Mouse (Mus musculus) embryonic stem cell, embryonic (primary cell): ENCODE results near the gene Exoc3.

Source experiments
- CTCF ChIA-PET, 4 experiments: fragments of 300-600 bp in 2 of 4; fragments of 350-600 bp in 2 of 4; sonication (Branson Sonifier 250); formaldehyde crosslinking; loops; one replicate each; lab custom pipeline; 2022; ENCODE audit warnings: inconsistent platforms in 2 of 4; lab: Charles Lee
- POLR2A ChIA-PET, 4 experiments: fragments of 300-600 bp in 2 of 4; fragments of 350-600 bp in 2 of 4; sonication (Branson Sonifier 250); formaldehyde crosslinking; loops; one replicate each; lab custom pipeline; 2022; ENCODE audit warnings: antibody characterized with exemption in 4 of 4, inconsistent platforms in 1 of 4; lab: Charles Lee

Gene Exoc3

DNA sequence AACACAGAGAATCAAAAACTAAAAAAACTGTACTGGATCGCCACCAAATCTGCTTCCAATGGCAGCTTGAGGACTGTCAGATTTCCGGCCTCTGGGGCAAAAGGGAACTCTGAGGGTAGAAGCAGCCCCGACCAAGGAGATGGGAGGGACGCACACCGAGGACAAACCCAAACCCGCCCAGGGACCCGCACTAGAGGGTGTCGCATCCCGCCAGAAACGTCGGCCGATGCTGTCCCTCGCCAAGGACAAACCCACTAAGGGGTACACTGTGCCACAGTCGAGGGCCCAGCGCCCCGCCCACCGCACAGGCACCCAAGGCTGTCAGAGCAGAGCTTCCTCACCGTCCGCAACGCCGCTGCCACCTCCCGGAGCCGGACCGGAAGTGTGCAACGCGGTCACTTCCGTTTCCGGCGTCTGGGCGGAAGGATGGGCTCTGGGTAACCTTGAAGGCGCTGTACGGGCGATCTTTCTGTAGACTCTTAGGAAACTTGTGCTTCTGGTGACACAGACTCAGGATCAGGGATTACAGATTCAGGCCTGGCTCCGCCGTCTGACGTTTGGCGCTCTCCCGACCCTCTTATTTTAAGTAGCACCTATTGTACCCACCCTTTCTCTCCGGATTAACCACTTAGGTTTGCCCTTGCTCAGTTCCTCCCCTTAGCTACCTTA is at the start of gene Exoc3:
TSS of gene Exoc3 (minus strand) at position 416 of the 669 bp plus-strand sequence.
- ChIA-PET POLR2A (interaction anchor here in 3 of 4 experiments (0.6 to 2.5 kb wide), 28 partner anchors 9 to 1945 kb away, joined by 3 to 16 read pairs (median 4); partner anchors contain the start of genes Pdcd6 (in 3 of the 3), Tppp (in 2 of the 3), Ahrr (in 1 of the 3) and Brd9 (in 1 of the 3)), CTCF (interaction anchor here in 2 of 4 experiments (1.4 to 1.5 kb wide), 2 partner anchors 52 to 93 kb away, joined by 4 read pairs; no protein-coding TSS in a partner anchor)

GRCm38 (mm10) chr13:74246494-74246893 is 38.0 kb upstream of the Exoc3 start:
- ChIA-PET POLR2A (interaction anchor here in 1 of 4 experiments (1.7 to 3.6 kb wide), 2 partner anchors 11 to 14 kb away, joined by 5 to 11 read pairs; no protein-coding TSS in a partner anchor), CTCF (no interaction called here)

DNA sequence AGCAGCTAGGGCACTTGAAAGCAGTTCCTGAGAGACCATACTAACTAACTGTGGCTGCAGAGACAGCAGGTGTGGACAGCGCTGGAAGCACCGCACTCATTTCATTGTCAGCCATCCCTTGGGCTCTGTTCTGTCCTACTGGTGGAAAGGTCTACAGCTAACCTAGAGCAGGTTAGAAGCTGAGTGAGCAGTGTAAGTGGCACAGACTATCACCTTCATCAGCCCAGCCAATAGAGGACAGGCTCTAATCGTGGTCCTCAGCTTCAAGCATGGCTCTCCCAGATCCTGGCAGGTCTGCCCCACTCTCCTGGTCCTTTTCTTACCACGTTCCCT is 37.3 kb upstream of the Exoc3 start:
- POLR2A ChIA-PET: interaction anchor here in 1 of 4 experiments (0.9 to 3.6 kb wide), 5 partner anchors 9 to 37 kb away, joined by 3 to 11 read pairs (median 3); partner anchors contain the start of gene Exoc3
- CTCF ChIA-PET: interaction anchor here in 1 of 4 experiments (1.1 kb wide), 1 partner anchor 43 kb away, joined by 3 read pairs; no protein-coding TSS in a partner anchor

DNA sequence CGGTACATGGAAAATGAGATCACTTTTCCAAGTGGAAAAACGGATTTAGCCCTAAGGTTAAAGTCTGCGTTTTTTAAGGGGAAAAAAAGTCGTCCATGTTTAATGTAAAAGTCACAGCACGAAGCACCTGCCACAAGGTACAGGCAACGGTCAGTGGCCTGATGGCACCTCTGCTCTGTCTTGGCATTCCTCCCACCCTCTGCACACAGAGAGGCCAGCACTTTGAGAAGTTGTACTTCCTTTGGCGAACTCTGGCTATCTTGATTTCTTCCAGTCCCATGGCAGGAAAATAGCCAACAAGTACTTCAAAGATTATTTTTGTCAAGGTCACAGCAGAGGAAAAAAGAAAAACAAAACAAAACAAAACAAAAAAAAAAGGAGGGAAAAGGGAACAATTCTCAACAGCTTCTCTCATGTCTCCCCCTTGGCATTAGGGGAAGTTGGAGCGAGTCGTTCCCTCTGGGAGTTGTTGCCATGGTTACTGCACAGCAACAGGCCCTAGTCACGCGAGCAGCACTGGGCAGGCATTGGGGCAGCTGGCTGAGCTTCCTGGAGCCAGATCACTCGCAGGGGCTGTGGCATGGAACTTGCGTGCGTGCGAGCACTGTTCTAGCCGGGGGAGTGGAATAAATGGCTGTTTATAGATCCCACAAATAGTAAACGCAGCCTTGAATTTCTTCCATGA is 36.8 kb upstream of the Exoc3 start:
- ChIA-PET POLR2A (interaction anchor here in 3 of 4 experiments (0.6 to 3.6 kb wide), 7 partner anchors 9 to 47 kb away, joined by 3 to 11 read pairs (median 3); partner anchors contain the start of gene Exoc3 (in 1 of the 3)), CTCF (interaction anchor here in 2 of 4 experiments (0.5 to 1.1 kb wide), 2 partner anchors 15 to 43 kb away, joined by 3 read pairs; no protein-coding TSS in a partner anchor)

DNA sequence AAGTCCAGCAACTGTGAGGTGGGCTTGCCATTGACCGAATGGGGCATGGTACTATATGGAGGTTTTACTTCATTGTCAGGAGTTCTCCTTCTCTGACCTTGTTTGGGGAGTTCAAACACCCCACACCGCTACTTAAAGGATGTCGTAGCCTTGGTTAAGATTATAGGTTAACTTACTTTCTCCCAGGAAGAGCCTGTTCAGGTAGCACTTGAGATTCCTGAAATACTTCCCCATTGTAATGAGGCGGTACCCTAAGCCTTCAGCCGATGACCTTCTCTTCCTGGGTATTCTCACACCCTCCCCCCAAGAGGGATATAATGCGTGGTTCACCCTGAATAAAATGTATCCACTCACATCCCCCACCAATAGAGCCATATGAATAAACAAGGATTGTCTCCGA is 29.0 kb upstream of the Exoc3 start:
- ChIA-PET POLR2A (no interaction called here), CTCF (interaction anchor here in 1 of 4 experiments (1.0 to 1.5 kb wide), 2 partner anchors 22 to 65 kb away, joined by 3 to 4 read pairs; no protein-coding TSS in a partner anchor)

DNA sequence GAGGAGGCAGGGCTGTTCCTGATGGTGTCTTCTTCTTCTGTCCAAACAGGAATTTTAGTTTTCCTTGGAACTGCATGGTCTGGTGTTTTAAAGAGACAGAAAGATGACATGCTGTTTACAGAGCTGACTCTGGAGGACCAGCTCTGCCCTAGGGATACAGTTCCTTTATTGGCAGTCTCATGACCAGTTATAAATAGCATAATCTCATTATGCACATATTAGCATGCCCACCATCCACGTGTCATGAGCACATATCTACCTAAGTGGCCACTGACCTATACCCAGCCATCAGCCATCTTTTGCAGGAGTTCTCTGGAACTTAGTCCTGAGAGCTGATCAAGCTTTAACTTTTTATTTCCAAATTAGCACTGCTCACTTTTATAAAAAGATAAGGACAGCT is 12.1 kb upstream of the Exoc3 start:
- ChIA-PET POLR2A (interaction anchor here in 1 of 4 experiments (1.7 kb wide), 1 partner anchor 12 kb away, joined by 3 read pairs; the partner anchor contains the start of gene Exoc3), CTCF (no interaction called here)

GRCm38 (mm10) chr13:74218441-74218840 is 9.9 kb upstream of the Exoc3 start:
- ChIA-PET CTCF (no interaction called here), POLR2A (no interaction called here)

DNA sequence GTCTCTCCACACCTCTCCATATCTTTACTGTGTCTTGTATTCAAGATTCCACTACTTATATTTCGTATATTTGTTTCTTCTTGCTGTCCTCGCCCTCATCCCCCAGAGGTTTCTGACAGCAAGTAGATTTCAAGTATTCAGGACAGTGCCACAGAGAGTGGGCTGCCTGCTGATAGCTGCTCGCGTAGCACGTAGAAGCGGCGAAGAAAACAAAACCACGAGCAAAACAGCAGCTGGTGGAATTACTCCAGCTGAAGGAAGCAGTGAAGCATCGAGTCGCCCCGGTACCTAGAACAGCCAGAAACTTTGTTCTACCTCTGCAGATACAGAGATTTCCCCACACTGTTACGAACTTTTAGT is 434 bp upstream of the Exoc3 start:
- POLR2A ChIA-PET: interaction anchor here in 3 of 4 experiments (0.6 to 2.5 kb wide), 22 partner anchors 10 to 271 kb away, joined by 3 to 16 read pairs (median 4); partner anchors contain the start of genes Pdcd6 (in 3 of the 3), Cep72 (in 2 of the 3), Tppp (in 2 of the 3) and Brd9 (in 1 of the 3)
- CTCF ChIA-PET: interaction anchor here in 3 of 4 experiments (0.5 to 1.5 kb wide), 3 partner anchors 51 to 517 kb away, joined by 4 read pairs; no protein-coding TSS in a partner anchor

DNA sequence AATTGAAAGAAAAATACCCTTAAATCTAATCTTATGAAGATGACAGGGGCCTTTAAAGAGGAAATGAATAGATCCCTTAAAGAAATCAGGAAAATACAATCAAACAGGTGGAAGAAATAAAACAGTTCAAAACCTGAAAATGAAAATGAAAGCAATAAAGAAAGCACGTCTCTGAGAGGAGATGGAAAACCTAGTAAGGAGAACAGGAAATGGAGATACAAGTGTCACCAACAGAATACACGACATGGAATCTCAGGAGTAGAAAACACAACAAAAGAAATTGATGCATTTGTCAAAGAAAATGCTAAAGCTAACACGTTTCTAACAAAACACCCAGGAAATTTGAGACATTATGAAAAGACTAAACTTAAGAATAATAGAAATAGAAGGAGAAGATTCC is 12.1 kb downstream of the Exoc3 start:
- ChIA-PET CTCF (no interaction called here), POLR2A (interaction anchor here in 2 of 4 experiments (1.2 to 1.6 kb wide), 3 partner anchors 12 to 259 kb away, joined by 3 to 4 read pairs (median 3); partner anchors contain the start of genes Exoc3 (in 2 of the 2), Brd9 (in 1 of the 2) and Trip13 (in 1 of the 2))

DNA sequence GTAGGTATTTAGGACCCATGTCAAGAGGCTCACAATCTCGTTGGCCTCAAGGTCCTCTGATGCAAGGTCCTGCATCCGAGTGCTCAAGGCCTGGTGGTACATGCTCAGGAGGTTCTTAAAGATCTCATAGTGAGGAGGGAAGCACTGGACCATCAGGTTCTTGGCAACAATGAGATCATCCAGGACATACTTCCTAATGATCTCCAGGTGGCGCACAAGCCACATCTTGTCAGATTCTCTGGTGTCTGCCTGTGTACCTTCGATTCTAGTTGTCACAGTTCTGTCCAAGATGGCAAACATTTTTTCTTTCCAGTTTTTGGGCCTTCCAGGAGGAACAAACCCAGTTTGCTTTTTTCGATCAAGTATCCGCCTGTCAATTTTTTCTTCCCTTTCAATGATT is 15.9 kb downstream of the Exoc3 start:
- ChIA-PET POLR2A (interaction anchor here in 1 of 4 experiments (0.6 to 1.4 kb wide), 2 partner anchors 16 to 397 kb away, joined by 3 to 5 read pairs; partner anchors contain the start of gene Exoc3), CTCF (no interaction called here)

- ChIA-PET CTCF (no interaction called here), POLR2A (interaction anchor here in 1 of 4 experiments (0.9 kb wide), 1 partner anchor 16 kb away, joined by 3 read pairs; no protein-coding TSS in a partner anchor)
These were observed 25.4 kb downstream of the Exoc3 start for GRCm38 (mm10) chr13:74183011-74183695.

DNA sequence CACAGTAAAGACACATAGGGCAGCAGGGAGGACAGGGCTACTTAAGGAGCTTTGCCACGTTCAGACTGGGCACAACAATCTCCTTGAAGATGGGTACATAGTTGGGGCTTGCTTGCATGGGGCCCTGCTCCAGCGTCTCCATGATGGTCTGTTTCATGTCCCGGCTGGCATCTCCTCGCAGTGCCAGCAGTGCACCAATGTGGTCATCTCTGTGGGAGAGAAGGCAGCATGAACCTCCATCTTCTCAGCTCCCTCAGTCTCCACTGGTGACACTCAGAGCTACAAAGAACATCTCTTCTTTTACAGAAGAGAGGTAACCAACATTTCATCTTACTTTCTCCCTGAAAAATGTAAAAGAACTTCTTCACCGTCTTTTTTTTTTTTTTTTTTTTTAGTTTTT is 36.5 kb downstream of the Exoc3 start:
- ChIA-PET CTCF (no interaction called here), POLR2A (no interaction called here)

GRCm38 (mm10) chr13:74169446-74170164 is 38.9 kb downstream of the Exoc3 start:
- POLR2A ChIA-PET: no interaction called here
- CTCF ChIA-PET: no interaction called here

DNA sequence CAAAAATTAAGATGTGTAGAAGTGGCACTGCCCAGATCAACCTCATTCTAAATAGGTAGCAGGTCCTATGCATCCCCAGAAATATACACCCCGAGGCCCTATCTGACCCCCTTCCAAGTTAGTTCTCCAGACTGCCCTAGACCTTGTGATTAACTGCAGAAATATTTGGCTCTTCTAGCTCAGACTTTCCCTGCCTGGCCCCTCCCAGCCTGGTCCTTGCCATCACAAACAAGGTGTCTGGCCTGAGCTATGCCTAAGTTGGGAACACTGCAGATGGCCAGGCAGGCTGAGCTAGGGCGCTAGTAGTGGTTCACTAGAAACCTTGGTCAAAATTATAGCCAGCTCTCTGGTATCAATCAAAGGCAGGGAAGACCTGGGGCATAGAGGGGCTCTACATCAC is 41.0 kb downstream of the Exoc3 start:
- ChIA-PET POLR2A (interaction anchor here in 2 of 4 experiments (0.7 to 1.2 kb wide), 2 partner anchors 9 to 41 kb away, joined by 3 to 4 read pairs; partner anchors contain the start of gene Exoc3 (in 1 of the 2)), CTCF (no interaction called here)

- ChIA-PET POLR2A (interaction anchor here in 2 of 4 experiments (0.7 to 1.2 kb wide), 2 partner anchors 9 to 41 kb away, joined by 3 to 4 read pairs; partner anchors contain the start of gene Exoc3 (in 1 of the 2)), CTCF (interaction anchor here in 1 of 4 experiments (1.0 kb wide), 1 partner anchor 196 kb away, joined by 3 read pairs; no protein-coding TSS in a partner anchor)
These were observed 41.5 kb downstream of the Exoc3 start for GRCm38 (mm10) chr13:74167057-74167413.

GRCm38 (mm10) chr13:74166348-74167056 is 42.0 kb downstream of the Exoc3 start:
- POLR2A ChIA-PET: interaction anchor here in 2 of 4 experiments (0.6 to 1.3 kb wide), 4 partner anchors 10 to 93 kb away, joined by 3 to 4 read pairs (median 4); partner anchors contain the start of gene Exoc3 (in 2 of the 2)
- CTCF ChIA-PET: interaction anchor here in 1 of 4 experiments (0.5 to 1.0 kb wide), 2 partner anchors 196 to 664 kb away, joined by 3 read pairs; no protein-coding TSS in a partner anchor

GRCm38 (mm10) chr13:74147327-74147726 is 61.2 kb downstream of the Exoc3 start:
- ChIA-PET CTCF (no interaction called here), POLR2A (interaction anchor here in 1 of 4 experiments (0.5 kb wide), 1 partner anchor 112 kb away, joined by 4 read pairs; no protein-coding TSS in a partner anchor)
